Mouse (Mus musculus): ENCODE results near the gene Lpar5. TPM values are rescaled to one million over a fixed set of nuclear protein-coding genes. Genes with fewer than 3 reads are reported as not detected.
A peak's percentile ranks its signal among the peaks of the same experiment; 100 is the strongest.

Lpar5 gene
- total RNA-seq, 2 experiments from 2014 or later: 0.16 to 0.41 TPM

DNA sequence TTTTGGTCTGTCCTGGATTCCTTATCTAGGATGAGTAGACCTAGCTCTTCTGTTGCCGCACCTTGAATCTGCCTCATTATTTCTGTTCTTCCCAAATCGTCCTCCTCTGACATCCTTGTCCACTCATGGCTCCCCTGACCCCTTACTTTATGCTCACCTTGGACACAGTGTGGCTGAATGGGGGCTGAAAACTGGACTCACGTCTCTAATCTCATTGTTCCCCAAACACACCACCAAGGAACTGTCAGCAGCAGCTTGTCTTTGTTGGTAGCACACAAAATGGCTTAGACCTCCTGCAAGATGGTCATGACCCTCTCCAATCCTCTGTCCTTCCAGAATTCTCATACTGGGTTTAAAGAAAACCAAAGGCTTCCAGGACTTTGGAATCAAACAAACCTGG lies 20.2 kb downstream of the Lpar5 start:
- DNase-seq: no peak

GRCm38 (mm10) chr6:125088561-125089321 lies 21.0 kb downstream of the Lpar5 start:
- DNase-seq: peak; percentile 72

DNA sequence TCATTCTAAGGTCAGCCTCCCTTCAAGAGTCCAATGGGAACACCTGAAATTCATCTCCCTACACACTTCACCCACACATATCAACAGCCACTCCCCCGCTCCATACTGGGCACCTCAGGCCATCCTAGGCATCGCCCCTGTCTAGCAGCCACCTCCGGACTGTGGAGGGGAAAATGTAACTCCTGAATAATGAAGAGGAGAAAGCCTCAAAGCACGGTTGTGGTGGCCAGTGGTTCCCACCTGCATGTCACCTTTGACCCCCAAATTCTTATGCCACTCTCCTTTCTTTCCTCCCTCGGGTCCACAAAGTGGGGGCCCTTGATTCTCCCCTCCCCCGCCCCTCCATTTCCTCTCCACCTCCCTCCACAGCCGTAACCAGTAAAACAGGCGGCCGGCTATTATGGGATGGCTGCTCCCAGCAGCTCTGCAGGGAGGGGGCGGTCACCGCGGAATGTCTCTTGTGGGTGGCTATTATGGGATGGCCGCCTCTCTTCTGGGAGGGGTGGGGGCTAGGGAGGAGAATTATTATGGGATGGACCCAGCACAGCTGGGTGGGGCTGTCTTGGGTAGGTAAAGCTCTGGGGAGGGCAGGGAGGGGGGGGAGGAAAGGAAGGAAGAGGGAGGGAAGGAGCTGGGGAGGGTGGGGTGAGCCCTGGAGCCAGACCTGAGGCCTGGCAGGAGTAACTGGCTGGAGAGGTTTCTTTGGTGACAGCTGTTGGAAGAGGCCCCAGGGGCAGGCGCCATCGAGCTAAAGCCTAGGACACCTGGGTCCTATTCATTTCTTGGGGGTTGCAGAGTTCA lies 22.0 kb downstream of the Lpar5 start:
- peak; percentile 63 for DNase-seq

GRCm38 (mm10) chr6:125090341-125091085 lies 22.8 kb downstream of the Lpar5 start:
- no peak for DNase-seq

- DNase-seq: no peak
These were observed 24.7 kb downstream of the Lpar5 start for GRCm38 (mm10) chr6:125092372-125092771.

DNA sequence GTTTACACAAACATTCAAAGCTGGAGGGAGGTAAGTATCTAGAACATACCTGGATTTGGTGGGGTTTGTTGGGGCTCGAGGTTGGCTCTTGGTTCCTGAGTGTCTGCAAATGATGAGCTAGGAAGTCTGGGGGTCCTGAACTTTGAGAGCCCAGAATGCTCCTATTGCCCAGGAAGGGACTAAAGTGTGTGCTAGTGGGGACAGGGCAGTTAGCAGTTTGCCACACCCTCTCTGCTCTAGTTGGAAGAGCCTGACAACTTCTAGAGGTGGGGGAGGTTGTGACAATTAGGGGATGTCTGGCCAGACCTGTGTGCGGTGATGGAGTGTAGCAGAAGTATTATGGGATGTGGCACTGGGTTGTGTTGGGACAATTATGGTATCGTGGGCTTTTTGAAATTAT lies 27.1 kb downstream of the Lpar5 start:
- DNase-seq: no peak

DNA sequence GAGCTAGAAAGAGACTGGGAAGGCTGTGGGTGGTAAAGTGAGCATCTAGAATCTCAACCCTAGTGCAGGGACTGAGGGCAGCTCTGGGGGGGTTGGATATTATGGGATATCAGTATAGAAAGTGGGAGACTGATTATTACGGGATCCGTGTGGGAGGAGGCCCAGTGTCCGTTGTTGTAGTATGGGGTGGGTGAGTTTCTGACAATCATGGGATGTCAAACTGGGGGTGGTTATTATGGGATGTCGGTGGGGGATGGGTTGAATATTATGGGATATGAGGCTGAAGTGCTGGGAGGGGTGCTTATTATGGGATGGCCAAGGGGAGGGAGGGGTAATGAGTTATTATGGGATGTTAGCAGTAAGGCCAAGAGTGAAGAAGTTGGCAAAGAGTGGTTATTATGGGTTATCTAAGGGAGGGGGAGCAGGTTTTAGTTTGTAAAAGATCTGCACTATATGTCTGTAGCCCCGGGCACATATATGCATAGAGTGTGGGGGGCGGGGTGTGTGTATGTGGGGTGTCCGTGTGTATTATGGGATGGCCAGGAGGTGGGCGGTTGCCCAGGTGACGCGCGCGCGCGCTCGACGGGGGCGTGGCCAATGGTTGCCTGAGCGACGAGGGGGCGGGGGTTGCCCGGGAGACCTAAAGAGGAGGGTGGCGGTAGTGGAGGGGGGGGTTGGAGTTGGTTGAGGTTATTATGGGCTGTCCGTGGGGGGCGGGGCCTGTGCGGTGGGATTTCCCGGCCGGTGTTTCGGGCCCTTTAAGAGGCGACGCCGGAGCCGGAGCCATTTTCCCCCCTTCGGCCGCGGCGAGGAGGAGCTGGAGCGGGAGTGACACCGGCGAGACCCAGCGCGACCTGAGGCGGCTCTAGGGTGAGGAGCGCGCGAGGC lies 27.9 kb downstream of the Lpar5 start, which contains the start of gene Chd4:
Chd4 (plus strand) TSS at position 591 of the 888 bp plus-strand sequence.
- DNase-seq: peak; percentile 93

DNA sequence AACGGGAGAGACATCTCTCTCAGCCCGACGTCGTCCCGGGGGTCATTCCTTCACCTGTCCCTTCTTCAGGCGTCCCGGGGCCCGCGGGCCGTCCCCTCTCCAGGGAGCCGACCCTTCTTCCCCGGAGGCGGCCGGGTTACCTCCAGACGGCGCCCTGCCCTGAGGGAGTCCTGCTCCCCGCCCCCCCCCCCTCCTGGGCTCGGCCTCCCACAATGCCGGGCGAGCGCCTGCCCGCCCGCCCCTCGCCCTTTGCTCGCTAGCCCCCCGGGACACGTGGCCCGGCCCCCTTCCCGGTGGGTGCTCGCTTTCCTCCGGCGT lies 28.5 kb downstream of the Lpar5 start:
- DNase-seq: no peak

- peak; percentile 69 for DNase-seq
These were observed 29.1 kb downstream of the Lpar5 start for GRCm38 (mm10) chr6:125096597-125097345.

DNA sequence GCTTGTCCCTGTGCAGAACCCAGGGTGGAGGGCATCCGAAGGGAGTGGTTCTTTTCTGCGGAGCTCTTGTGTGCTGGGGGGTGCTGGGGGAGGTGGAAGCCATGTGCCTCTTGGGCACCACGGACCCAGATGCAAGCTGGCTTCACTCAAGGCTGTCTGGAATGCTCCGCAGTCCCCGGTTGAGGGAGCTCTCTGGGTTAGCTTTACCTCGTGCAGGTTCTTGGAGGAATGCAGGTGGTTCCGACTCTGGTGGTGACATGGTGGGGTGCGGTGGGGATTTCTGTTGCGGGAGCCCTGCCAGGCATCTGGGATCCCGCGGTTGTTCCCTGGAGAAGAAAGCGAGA lies 29.6 kb downstream of the Lpar5 start:
- peak; percentile 23 for DNase-seq

DNA sequence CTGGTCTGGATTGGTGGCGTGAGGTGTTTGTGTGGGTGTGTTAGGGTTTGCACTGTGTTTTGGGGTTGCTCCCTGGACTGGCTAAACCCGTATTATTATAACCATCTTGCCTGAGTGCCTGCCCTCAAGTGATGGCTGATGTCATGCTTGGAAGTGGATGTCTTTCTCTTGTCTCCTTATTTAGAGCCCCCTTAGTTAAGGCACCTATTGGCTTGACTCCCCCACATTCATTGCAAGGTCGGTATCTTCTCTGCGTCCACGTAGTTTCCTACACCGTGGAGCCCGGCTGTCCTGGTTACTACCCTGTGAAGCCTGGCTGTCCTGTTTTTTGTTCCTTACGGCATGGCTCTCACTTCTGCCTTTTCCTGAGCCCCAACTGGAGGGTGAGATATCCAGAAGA lies 30.2 kb downstream of the Lpar5 start:
- DNase-seq: no peak

DNA sequence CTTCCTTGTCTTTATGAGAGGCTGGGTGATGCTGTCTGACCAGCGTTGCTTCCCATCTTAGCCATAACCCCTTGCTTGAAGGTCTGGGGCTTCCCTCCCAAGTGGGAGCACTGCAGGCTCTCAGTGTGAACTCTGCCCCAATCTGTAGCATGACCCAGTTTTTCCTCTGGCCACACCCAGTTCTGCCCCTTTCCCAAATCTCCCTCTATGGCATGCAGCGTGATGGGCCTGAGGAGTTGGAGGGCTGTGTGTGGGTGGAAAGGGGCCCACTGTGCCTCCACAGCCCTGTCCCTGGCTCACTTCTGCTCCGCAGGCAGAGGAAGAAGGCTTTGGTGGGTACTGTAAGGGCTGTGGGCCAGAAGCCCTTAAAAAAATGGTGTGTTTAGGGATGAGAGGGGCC lies 30.8 kb downstream of the Lpar5 start:
- no peak for DNase-seq

DNA sequence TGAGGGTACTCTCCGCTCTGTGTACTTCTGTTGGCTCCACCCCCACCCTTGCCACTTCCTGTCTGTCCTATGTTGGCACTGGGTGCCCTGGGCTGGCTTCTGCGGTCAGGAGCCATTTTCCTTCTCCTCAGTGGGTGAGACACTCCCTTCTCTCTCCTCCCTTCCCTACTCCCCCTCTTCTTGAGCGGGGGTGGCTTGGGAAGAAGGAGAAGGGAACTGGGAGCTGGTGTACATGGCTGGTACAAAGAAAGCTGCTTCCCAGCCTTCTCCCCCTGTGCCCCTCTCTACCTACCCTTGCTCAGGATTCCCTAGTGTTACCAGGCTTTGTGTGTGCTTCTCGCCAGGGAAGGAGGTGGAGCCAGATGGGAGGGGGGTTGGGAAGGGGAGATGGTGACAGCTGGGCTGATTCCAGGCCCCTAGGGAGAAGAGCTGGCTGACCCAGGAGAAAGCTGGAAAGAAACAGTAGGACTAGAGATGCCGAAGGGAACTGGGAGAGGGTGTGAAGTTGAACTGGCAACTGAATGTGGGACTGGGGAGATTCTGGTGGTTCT lies 31.8 kb downstream of the Lpar5 start:
- DNase-seq: no peak

GRCm38 (mm10) chr6:125101444-125101843 lies 33.7 kb downstream of the Lpar5 start:
- DNase-seq: no peak

- no peak for DNase-seq
These were observed 36.5 kb downstream of the Lpar5 start for GRCm38 (mm10) chr6:125104223-125104622.

- no peak for DNase-seq
These were observed 40.0 kb downstream of the Lpar5 start for GRCm38 (mm10) chr6:125107705-125108104.

GRCm38 (mm10) chr6:125109371-125109770 lies 41.7 kb downstream of the Lpar5 start:
- no peak for DNase-seq

DNA sequence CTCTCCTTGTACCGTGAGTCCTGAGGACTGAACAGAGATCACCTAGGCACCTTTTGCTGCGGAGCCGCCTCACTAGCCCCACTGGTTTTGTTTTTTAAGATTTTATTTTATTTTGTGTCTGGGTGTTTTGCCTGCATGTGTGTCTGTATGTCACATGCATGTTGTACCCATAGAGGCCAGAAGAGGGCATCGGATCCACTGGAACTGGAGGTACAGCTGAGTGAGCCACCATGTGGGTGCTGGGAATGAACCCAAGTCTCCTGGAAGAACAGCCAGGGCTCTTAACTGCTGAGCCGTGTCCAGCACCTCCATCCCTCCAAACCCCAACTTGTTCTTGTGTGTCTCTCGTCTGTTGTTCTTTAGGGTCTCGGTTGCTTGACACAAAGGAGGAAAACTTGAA lies 43.2 kb downstream of the Lpar5 start:
- DNase-seq: no peak

- no peak for DNase-seq
These were observed 44.8 kb downstream of the Lpar5 start for GRCm38 (mm10) chr6:125112553-125112952.

GRCm38 (mm10) chr6:125119387-125119786 lies 51.7 kb downstream of the Lpar5 start:
- DNase-seq: no peak

DNA sequence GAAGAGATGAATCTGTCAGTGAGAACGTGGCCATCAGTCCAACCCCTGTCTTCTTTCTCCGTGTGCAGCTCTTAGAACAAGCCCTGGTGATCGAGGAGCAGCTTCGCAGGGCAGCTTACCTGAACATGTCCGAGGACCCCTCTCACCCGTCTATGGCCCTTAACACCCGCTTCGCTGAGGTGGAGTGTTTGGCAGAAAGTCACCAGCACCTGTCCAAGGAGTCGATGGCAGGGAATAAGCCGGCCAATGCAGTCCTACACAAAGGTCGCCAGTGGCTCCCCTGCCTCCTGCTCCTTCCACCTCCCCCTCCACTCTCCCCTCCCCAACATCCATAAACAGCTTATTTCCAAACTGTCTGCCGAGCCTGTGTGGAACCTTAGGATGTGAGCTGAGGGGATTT lies 61.0 kb downstream of the Lpar5 start:
- no peak for DNase-seq

All from gastrocnemius, postnatal 10 days (tissue).